Mouse (Mus musculus) forebrain, embryonic 13.5 days (tissue): Measurements from ENCODE around the gene Gm49403. TPM values are rescaled to one million over a fixed set of nuclear protein-coding genes. Genes with fewer than 3 reads are reported as not detected.
A peak's percentile ranks its signal among the peaks of the same experiment; 100 is the strongest.

ENCODE experiments used
- ATAC-seq: fragments of 200-750 bp; cut with Nextera tagmentation; 2 replicates; pipeline ENCODE4 v1.8.0; 2017
- H3K27ac ChIP-seq: fragments of 300-500 bp; sonication (generic); 2 replicates; pipeline ENCODE4 v1.5.1; 2015; ENCODE audit warnings: inconsistent platforms, mild to moderate bottlenecking, moderate library complexity
- H3K27me3 ChIP-seq: fragments of 300-500 bp; sonication (generic); 2 replicates; pipeline ENCODE4 v1.6.1; 2015; ENCODE audit warnings: mild to moderate bottlenecking, inconsistent platforms
- H3K36me3 ChIP-seq: fragments of 300-500 bp; sonication (generic); 2 replicates; pipeline ENCODE4 v1.6.1; 2015; ENCODE audit warnings: mild to moderate bottlenecking, inconsistent platforms; ENCODE audit not compliant: poor library complexity, severe bottlenecking
- H3K4me1 ChIP-seq: fragments of 300-500 bp; sonication (generic); 2 replicates; pipeline ENCODE4 v1.6.1; 2015; ENCODE audit warnings: inconsistent platforms
- H3K4me2 ChIP-seq: fragments of 300-500 bp; sonication (generic); 2 replicates; pipeline ENCODE4 v1.6.1; 2015; ENCODE audit warnings: inconsistent platforms, mild to moderate bottlenecking, moderate library complexity
- H3K4me3 ChIP-seq: fragments of 300-500 bp; sonication (generic); 2 replicates; pipeline ENCODE4 v1.5.1; 2015; ENCODE audit warnings: mild to moderate bottlenecking, inconsistent platforms
- H3K9ac ChIP-seq: fragments of 300-500 bp; sonication (generic); 2 replicates; pipeline ENCODE4 v1.6.1; 2015; ENCODE audit warnings: mild to moderate bottlenecking, inconsistent platforms
- H3K9me3 ChIP-seq: fragments of 300-500 bp; sonication (generic); replicated peaks from 2 replicates; pipeline ENCODE4 v1.6.1; 2016; ENCODE audit warnings: inconsistent platforms
- WGBS: fragments of 180-500 bp; shearing (Covaris S2); methylation state at CpG from one replicate; pipeline ENCODE4 v1.1.7; 2015; 5-methylcytosine and 5-hydroxymethylcytosine counted together
- microRNA-seq: library from miRNA; unstranded; fragments of <30 nt; microRNA quantifications from one replicate; pipeline ENCODE4, GENCODE M21; 2016
- polyA plus RNA-seq: library from polyadenylated mRNA; unstranded; fragments of >200 nt; fragmentation: Nextera tagmentation; extraction: Ambion mirVana; gene quantifications from 2 replicates; pipeline ENCODE4 v1.2.1, GENCODE M21; 2015

The Gm49403 gene
- polyA plus RNA-seq, 1 experiment from 2014 or later = not detected

DNA sequence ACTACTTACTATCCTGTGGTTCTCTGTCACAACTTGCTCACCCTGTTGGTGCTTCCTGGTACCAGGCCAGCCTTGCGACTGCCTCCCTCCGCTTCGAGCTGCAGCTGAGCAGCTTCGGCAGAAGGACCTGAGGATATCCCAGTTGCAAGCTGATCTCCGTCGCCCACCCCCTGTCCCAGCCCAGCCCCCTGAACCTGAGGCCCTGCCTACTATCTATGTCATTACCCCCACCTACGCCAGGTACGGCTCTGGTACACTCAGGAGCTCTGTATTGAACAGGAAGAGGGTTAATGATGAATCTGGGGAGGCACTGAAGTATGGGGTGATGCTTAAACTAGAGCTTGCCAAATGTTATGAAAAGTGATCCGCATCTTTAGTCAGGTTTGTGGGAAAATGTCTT, 38.0 kb downstream of the Gm49403 start:
- H3K4me3 ChIP-seq = peak overlapping the region; percentile 80; the same call in 1 of the 2 replicates
- 87% methylated on average over 9 of the region's 9 CpGs for WGBS
- H3K27me3 ChIP-seq = no peaks in the 10 kb centered on the region
- H3K4me1 ChIP-seq = peaks cover 15% of the 10 kb centered on the region
- no peak for ATAC-seq
- H3K4me2 ChIP-seq = peak overlapping the region; percentile 71
- H3K27ac ChIP-seq = no peak overlapping the region
- H3K36me3 ChIP-seq = peaks cover 20% of the 10 kb centered on the region
- no peaks in the 10 kb centered on the region for H3K9me3 ChIP-seq
- no peak overlapping the region for H3K9ac ChIP-seq

DNA sequence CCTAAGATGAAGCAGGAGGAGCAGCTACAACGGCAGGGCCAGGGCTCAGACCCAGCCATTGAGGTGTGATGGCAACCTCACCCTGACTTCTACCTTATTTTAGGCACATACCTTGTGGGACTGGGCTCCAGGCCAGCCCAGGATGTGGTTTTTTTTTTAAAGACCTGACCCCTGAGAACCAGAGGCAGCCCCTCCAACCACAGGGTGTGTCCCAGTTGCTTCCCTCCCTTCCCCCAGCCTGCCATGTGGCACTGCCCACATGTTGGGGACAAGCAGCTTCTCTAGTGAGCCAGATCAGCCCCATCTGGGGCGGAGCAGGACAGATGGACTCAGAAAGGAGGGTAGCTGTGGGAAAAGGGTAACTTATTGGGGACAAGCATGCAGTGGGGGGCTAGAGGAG, 43.0 kb downstream of the Gm49403 start:
- no peak overlapping the region for H3K9ac ChIP-seq
- peaks cover 11% of the 10 kb centered on the region for H3K27me3 ChIP-seq
- H3K9me3 ChIP-seq = no peaks in the 10 kb centered on the region
- no peak overlapping the region for H3K27ac ChIP-seq
- H3K4me2 ChIP-seq = no peak overlapping the region
- 90% methylated on average over 2 of the region's 2 CpGs for WGBS
- peaks cover 22% of the 10 kb centered on the region for H3K4me1 ChIP-seq
- H3K36me3 ChIP-seq = peaks cover 35% of the 10 kb centered on the region
- ATAC-seq = no peak
- H3K4me3 ChIP-seq = no peak overlapping the region

DNA sequence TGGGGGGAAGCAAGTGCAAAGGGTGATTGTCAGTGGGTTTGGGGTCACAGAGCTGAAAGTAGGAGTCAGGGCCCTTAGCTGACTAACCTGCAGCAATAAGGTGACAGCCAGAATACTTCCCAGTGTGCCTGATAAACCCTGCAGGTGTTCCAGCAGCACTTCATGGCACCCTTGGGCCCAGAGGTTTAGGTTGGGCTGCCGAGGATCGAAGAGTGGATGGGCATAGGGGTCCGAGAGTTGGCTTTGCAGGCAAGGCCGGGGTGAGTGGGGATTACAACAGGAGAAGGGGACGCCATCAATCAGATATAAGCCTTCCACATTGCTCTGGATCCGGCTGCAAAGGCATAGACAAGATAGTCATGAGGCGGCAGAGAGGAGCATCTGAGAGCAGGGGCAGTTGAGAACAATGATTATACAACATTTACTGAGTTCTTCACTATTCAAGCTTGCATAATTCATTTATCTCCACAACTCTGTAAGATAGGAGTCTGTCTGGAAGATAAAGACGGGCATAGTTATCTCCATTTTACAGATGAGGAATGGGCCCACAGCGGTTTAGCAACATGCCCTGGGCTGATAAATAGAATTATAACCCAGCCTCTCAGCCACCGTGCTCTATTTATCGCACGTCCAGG, 44.3 kb downstream of the Gm49403 start:
- Histone ChIP-seq H3K27ac (no peak overlapping the region), H3K9ac (no peak overlapping the region)
- 90% methylated on average over 12 of the region's 12 CpGs for WGBS

DNA sequence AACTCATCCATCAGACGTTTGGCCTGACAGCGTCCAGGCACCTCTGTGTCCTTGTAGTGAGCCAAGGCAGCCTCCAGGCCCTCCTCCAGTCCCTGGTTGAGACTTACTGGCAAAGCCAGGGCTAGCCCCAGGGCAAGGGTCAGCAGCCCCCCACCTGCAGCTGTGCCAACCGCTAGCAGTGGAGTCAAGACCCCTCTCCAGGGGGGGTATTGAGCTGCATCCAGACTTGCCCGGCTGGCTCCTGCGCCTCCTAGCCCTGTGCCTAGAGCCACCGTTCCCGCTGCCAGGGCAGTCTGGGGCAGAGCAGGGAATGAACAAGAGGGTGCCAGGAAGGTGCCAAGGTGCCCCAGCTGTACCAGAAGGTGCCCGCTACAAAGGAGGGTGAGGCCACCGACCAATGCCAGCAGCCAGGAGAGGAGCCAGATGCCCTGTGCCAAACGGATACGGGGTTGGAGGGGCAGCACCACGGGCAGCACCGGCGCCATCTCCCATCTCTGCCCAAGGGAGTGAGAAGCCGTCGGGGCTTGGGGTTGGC, 45.0 kb downstream of the Gm49403 start:
- H3K27ac ChIP-seq = no peak overlapping the region
- peak overlapping the region; percentile 56 for H3K4me3 ChIP-seq
- WGBS = 15% methylated on average over 16 of the region's 16 CpGs
- H3K4me2 ChIP-seq = peak overlapping the region; percentile 76
- H3K36me3 ChIP-seq = peaks cover 40% of the 10 kb centered on the region
- H3K9ac ChIP-seq = peak overlapping the region; percentile 77
- no peaks in the 10 kb centered on the region for H3K9me3 ChIP-seq
- H3K27me3 ChIP-seq = peaks cover 11% of the 10 kb centered on the region
- ATAC-seq = peak; percentile 44
- H3K4me1 ChIP-seq = peaks cover 20% of the 10 kb centered on the region

More for the DNA sequence above, 44.3 kb downstream of the Gm49403 start:
- peaks cover 35% of the 10 kb centered on the region for H3K36me3 ChIP-seq
- H3K4me2 ChIP-seq = no peak overlapping the region
- H3K27me3 ChIP-seq = peaks cover 11% of the 10 kb centered on the region
- peaks cover 20% of the 10 kb centered on the region for H3K4me1 ChIP-seq
- no peak for ATAC-seq
- no peak overlapping the region for H3K4me3 ChIP-seq
- H3K9me3 ChIP-seq = no peaks in the 10 kb centered on the region

DNA sequence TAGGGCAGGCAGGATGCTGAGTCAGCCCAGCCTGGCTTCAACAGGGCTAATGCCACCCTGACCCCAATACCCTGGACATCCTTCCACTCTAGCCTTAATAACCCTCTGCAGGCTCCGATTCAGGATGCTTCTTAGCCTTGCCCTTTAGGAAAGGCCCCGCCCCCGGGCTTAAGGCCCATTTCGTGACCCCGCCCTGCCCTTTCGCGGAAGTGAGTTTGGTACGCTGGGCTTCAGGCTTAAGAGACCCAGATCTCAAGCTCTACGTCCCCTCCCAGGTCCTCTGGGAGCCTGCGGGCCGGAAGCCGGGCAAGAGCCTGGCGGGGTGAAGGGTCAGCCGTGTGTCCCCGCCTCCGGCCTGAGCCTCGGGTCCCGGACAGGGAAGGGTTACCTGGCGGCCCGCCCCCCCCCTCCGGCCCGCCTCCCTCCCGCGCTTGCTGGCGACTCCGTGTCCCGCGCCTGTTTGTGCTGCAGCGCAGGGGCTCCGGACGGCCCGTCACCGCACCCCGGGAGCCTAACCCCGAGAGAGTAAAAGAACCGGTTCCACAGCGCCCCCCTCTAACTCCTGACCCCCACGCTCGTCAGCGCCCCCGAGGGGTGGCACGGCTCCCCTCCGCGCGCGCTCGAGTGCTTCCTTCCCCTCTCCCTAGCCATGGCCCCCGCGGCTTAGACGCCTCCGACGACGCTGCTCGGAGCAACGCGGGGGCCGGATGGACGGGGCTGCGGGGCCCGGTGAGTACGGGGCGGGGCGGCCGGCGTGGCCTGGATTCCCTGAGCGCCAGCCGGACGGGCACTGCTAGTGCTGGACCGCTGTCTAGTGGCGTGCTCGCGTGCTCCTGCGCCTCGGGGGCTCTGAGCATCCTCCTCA, 45.7 kb downstream of the Gm49403 start, which contains the start of the genes Rom1 and Eml3:
Rom1 (minus strand) TSS at position 133 of the 865 bp plus-strand sequence.
Eml3 (plus strand) TSS at position 329 of the 865 bp plus-strand sequence.
- Histone ChIP-seq H3K9ac (peak within 1 kb of the TSS; percentile 77), H3K27ac (no peak within 1 kb of the TSS; the same call in 1 of the 2 replicates), H3K36me3 (peaks cover 44% of the 10 kb centered on the region), H3K27me3 (peaks cover 11% of the 10 kb centered on the region), H3K9me3 (no peaks in the 10 kb centered on the region), H3K4me3 (peak within 1 kb of the TSS; percentile 56), H3K4me2 (peak within 1 kb of the TSS; percentile 76), H3K4me1 (peaks cover 20% of the 10 kb centered on the region)
- ATAC-seq = peak; percentile 58
- WGBS = under 1% methylated on average over 68 of the region's 74 CpGs

DNA sequence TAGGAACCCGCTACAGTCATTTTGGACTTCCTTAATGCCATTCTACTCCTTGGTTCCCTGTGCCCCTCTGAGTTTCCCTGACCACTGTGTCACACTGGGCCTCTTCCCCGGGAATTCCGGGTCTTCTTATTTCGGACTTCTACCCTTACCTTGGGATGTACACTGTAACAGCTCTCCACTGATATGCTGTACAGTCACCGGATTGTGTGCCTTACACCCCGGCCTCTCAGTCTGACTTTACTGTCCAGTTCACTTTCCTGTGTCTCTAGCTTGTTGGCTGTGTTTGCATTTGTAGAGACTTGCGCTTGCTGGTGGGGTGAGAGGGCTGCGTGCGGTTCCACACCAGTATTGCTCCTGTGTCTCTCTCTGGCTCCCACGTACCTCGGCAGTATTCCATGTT, 46.4 kb downstream of the Gm49403 start:
- 19% methylated on average over 11 of the region's 11 CpGs for WGBS
- Histone ChIP-seq H3K27ac (no peak overlapping the region), H3K9ac (peak overlapping the region; percentile 77), H3K27me3 (peaks cover 11% of the 10 kb centered on the region), H3K9me3 (no peaks in the 10 kb centered on the region), H3K36me3 (peaks cover 44% of the 10 kb centered on the region), H3K4me3 (peak overlapping the region; percentile 56), H3K4me1 (peaks cover 20% of the 10 kb centered on the region), H3K4me2 (peak overlapping the region; percentile 76)
- peak; percentile 23; the same call in 1 of the 2 replicates for ATAC-seq

DNA sequence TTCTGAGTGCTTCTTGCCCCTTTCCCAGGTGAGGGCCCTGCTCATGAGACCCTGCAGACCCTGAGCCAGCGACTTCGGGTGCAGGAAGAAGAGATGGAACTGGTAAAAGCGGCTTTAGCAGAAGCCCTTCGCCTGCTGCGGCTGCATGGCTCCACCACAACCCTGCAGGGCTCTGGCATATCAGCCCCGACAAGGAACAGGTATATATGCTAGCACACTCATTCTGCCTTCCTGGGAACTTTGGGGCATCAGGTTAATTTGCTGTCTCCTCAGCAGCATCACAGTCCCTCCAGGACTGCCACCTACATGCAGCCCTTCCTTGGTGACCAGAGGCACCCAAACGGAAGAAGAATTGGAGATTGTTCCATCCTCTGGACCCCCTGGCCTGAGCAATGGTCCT, 47.0 kb downstream of the Gm49403 start:
- Histone ChIP-seq H3K27ac (no peak overlapping the region), H3K4me3 (0 out of 2 replicates have a peak overlapping the region, but pooled peaks have one; percentile 56), H3K9me3 (no peaks in the 10 kb centered on the region), H3K36me3 (peaks cover 41% of the 10 kb centered on the region), H3K4me2 (peak overlapping the region; percentile 76), H3K9ac (peak overlapping the region; percentile 28; the same call in 1 of the 2 replicates), H3K4me1 (peaks cover 20% of the 10 kb centered on the region), H3K27me3 (peaks cover 11% of the 10 kb centered on the region)
- WGBS = 83% methylated on average over 7 of the region's 7 CpGs
- ATAC-seq = no peak

DNA sequence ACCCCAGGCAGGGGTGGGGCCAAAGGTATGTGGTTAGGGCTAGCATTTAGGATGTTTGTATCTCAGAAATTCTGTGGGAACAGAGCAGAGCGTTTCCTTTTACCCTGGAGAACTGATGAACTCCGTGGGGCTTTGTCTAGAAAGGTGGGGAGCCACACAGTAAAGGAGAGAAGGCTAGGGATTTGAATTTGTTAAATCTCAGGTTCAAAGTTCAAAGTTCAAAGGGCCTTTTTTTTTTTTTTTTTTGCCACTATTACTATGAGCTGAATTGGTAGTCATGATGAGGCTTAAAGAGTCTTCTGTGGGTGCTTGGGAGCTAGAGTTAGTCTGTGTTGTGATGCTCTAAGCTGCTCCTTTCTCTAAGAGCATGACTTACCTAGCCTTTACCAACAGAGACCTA, 53.0 kb downstream of the Gm49403 start:
- WGBS = 88% methylated on average over 2 of the region's 2 CpGs
- H3K9ac ChIP-seq = no peak overlapping the region

More for the DNA sequence above, 53.0 kb downstream of the Gm49403 start:
- no peak overlapping the region for H3K27ac ChIP-seq
- no peak overlapping the region for H3K4me2 ChIP-seq
- H3K36me3 ChIP-seq = peaks cover 22% of the 10 kb centered on the region; the same call in 1 of the 2 replicates
- no peak for ATAC-seq
- no peak overlapping the region for H3K4me3 ChIP-seq
- no peaks in the 10 kb centered on the region for H3K27me3 ChIP-seq
- no peaks in the 10 kb centered on the region for H3K9me3 ChIP-seq
- H3K4me1 ChIP-seq = peaks cover 7% of the 10 kb centered on the region

Small RNAs within 50 kb of the gene (microRNA-seq; reads per million reads assigned to microRNA genes)
- gene Mir5136 = 0.80 reads per million

Other genes starting within 250 kb of the Gm49403 start
- gene Chrm1, start 220.1 kb upstream of the Gm49403 start, polyA plus RNA-seq = 0.94 and 1.3 TPM in 2 replicates
- 135 and 143 TPM in 2 replicates for gene Slc3a2, start 160.6 kb upstream of the Gm49403 start, polyA plus RNA-seq
- 92.0 and 97.4 TPM in 2 replicates for gene Wdr74, start 148.1 kb upstream of the Gm49403 start, polyA plus RNA-seq
- 1.9 and 3.7 TPM in 2 replicates for gene 1700092M07Rik, start 143.2 kb upstream of the Gm49403 start, polyA plus RNA-seq
- 117 and 118 TPM in 2 replicates for gene Stx5a, start 142.5 kb upstream of the Gm49403 start, polyA plus RNA-seq
- gene Nxf1, start 126.9 kb upstream of the Gm49403 start, polyA plus RNA-seq = 194 and 211 TPM in 2 replicates
- 260 and 261 TPM in 2 replicates for gene Tmem223, start 112.9 kb upstream of the Gm49403 start, polyA plus RNA-seq
- 35.9 and 36.5 TPM in 2 replicates for gene Tmem179b, start 109.5 kb upstream of the Gm49403 start, polyA plus RNA-seq
- gene Taf6l, start 97.5 kb upstream of the Gm49403 start, polyA plus RNA-seq = 30.1 and 33.0 TPM in 2 replicates
- gene Polr2g, start 85.4 kb upstream of the Gm49403 start, polyA plus RNA-seq = 174 and 190 TPM in 2 replicates
- 7.9 and 8.5 TPM in 2 replicates for gene Zbtb3, start 81.4 kb upstream of the Gm49403 start, polyA plus RNA-seq
- 86.1 and 89.1 TPM in 2 replicates for gene Ttc9c, start 64.6 kb upstream of the Gm49403 start, polyA plus RNA-seq
- gene Hnrnpul2, start 63.9 kb upstream of the Gm49403 start, polyA plus RNA-seq = 6.4 and 6.8 TPM in 2 replicates
- gene AC129217.1, start 54.2 kb upstream of the Gm49403 start, polyA plus RNA-seq = not detected in 2 replicates
- gene Bscl2, start 46.5 kb upstream of the Gm49403 start, polyA plus RNA-seq = 66.9 and 72.1 TPM in 2 replicates
- gene Gng3, start 44.7 kb upstream of the Gm49403 start, polyA plus RNA-seq = 198 and 204 TPM in 2 replicates
- 0.28 and 0.39 TPM in 2 replicates for gene Lrrn4cl, start 33.2 kb upstream of the Gm49403 start, polyA plus RNA-seq
- gene Ubxn1, start 12.4 kb upstream of the Gm49403 start, polyA plus RNA-seq = 188 and 194 TPM in 2 replicates
- 61.8 and 64.6 TPM in 2 replicates for gene Uqcc3, start 3.0 kb upstream of the Gm49403 start, polyA plus RNA-seq
- gene Lbhd1, start 198 bp upstream of the Gm49403 start, polyA plus RNA-seq = 73.6 and 85.7 TPM in 2 replicates
- gene 1810009A15Rik, start 4.9 kb downstream of the Gm49403 start, polyA plus RNA-seq = 92.5 and 97.7 TPM in 2 replicates
- gene Gm49416, start 5.0 kb downstream of the Gm49403 start, polyA plus RNA-seq = not detected in 2 replicates
- 37.9 and 44.5 TPM in 2 replicates for gene Ints5, start 9.1 kb downstream of the Gm49403 start, polyA plus RNA-seq
- gene Ganab, start 14.1 kb downstream of the Gm49403 start, polyA plus RNA-seq = 83.6 and 91.5 TPM in 2 replicates
- 66.4 and 69.5 TPM in 2 replicates for gene B3gat3, start 36.4 kb downstream of the Gm49403 start, polyA plus RNA-seq
- gene Rom1, start 45.4 kb downstream of the Gm49403 start, polyA plus RNA-seq = 1.2 and 1.3 TPM in 2 replicates
- 8.9 and 9.6 TPM in 2 replicates for gene Eml3, start 45.6 kb downstream of the Gm49403 start, polyA plus RNA-seq
- 178 and 180 TPM in 2 replicates for gene Mta2, start 57.9 kb downstream of the Gm49403 start, polyA plus RNA-seq
- 35.3 and 36.7 TPM in 2 replicates for gene Tut1, start 69.9 kb downstream of the Gm49403 start, polyA plus RNA-seq
- gene Eef1g, start 83.1 kb downstream of the Gm49403 start, polyA plus RNA-seq = 369 and 373 TPM in 2 replicates
- 2.8 and 3.0 TPM in 2 replicates for gene Ahnak, start 105.4 kb downstream of the Gm49403 start, polyA plus RNA-seq
- not detected in 2 replicates for gene Scgb1a1, start 204.0 kb downstream of the Gm49403 start, polyA plus RNA-seq